Mouse (Mus musculus) brain, adult 2 months (tissue): ENCODE data around the gene Themis2.
A peak's percentile ranks its signal among the peaks of the same experiment; 100 is the strongest.
"Not testable (repeated sequence)": the region's sequence is repeated elsewhere in the genome, so short reads cannot be mapped to it uniquely, and the experiment has no call there.

Experiments used
- DNase-seq: peaks from one replicate; pipeline ENCODE4 v3.0.0; 2011; ENCODE audit warnings: low read depth, low spot score

The Themis2 gene

GRCm38 (mm10) chr4:132752992-132753391 is 43.2 kb downstream of the Themis2 start:
- DNase-seq, result peak; percentile 35

- no peak for DNase-seq
Observed at GRCm38 (mm10) chr4:132749258-132749982, 46.8 kb downstream of the Themis2 start.

- DNase-seq, result no peak
Observed at GRCm38 (mm10) chr4:132748778-132749177, 47.4 kb downstream of the Themis2 start.

- peak; percentile 27 for DNase-seq
Observed at GRCm38 (mm10) chr4:132747664-132748259, 48.4 kb downstream of the Themis2 start.

- DNase-seq, result no peak
Observed at GRCm38 (mm10) chr4:132746911-132747517, 49.2 kb downstream of the Themis2 start.

- peak; percentile 85 for DNase-seq
Observed at GRCm38 (mm10) chr4:132743992-132744911, 51.9 kb downstream of the Themis2 start.

GRCm38 (mm10) chr4:132741491-132741890 is 54.7 kb downstream of the Themis2 start:
- no peak for DNase-seq

GRCm38 (mm10) chr4:132737154-132737553 is 59.0 kb downstream of the Themis2 start:
- not testable (repeated sequence) for DNase-seq

- no peak for DNase-seq
Observed at GRCm38 (mm10) chr4:132735894-132736293, 60.3 kb downstream of the Themis2 start.

GRCm38 (mm10) chr4:132735389-132735788 is 60.8 kb downstream of the Themis2 start:
- DNase-seq, result peak; percentile 48

GRCm38 (mm10) chr4:132734766-132735165 is 61.4 kb downstream of the Themis2 start:
- DNase-seq, result no peak

- DNase-seq, result no peak
Observed at GRCm38 (mm10) chr4:132733071-132733770, 63.0 kb downstream of the Themis2 start.

- peak; percentile 81 for DNase-seq
Observed at GRCm38 (mm10) chr4:132732148-132732684, 64.0 kb downstream of the Themis2 start, which contains the start of gene Xkr8. Xkr8 (minus strand) TSS chr4:132732546.
